Mouse (Mus musculus): ENCODE measurements at regions not wholly inside any gene's neighbourhood (a gene's known extent, or its start where the extent isn't known, plus 50 kb on each side); places are given as distances from the start of the nearest gene placed in this dataset.

- TF ChIP-seq POLR2A (IDR thresholded peaks at IDR 0.05; ENCODE audit: borderline replicate concordance, insufficient read depth, low read length) (no peak), CTCF (IDR thresholded peaks at IDR 0.05; ENCODE audit: borderline replicate concordance, insufficient read depth, low read depth, low read length) (no peak)
Observed at GRCm38 (mm10) chr8:51910351-51910750, 1601.2 kb upstream of the Aga start.

Measured in cerebellum, adult 2 months (tissue).